Mouse (Mus musculus): ENCODE measurements around the gene Sdf2l1.

Sdf2l1 gene

DNA sequence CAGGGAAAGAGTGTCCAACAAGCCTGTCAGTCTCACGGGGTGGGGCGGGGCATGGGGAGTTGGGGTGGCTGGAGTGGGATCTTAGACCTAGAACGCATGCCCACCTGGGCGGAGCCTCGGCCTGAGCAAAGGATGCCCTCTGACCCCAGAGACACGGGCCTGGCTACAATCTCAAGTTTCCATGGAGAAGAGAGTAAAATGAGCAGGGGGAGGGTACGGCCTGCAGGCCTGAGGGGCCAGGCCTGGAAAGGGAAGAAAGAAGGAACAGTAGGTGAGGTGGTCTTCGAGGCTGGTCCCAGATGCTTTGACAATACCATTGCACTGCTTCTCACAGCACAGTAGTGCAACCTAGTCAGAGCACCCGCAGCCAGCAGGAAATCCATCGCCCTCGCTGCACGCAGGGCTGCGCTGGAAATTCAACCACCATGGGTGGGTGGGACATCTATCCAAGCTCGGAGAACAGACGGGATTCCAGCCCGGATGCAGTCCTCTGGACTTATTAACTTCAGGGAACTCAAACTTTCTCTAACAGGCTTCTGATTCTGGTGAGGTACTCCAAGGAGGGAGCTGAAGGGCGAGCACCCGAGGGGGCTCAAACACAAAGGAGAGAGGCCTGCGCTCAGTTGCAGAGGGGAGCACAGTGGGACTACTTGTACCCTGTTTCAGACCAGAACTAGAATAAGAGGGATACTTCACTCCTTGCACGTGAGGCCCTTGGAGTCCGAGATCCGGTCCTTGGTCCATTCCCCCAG is 7.9 kb downstream of the Sdf2l1 start:
- DNase-seq (ENCODE audit: low read depth), result no peak

GRCm38 (mm10) chr16:17121569-17121968 is 10.6 kb downstream of the Sdf2l1 start:
- DNase-seq (ENCODE audit: low read depth), result no peak

DNA sequence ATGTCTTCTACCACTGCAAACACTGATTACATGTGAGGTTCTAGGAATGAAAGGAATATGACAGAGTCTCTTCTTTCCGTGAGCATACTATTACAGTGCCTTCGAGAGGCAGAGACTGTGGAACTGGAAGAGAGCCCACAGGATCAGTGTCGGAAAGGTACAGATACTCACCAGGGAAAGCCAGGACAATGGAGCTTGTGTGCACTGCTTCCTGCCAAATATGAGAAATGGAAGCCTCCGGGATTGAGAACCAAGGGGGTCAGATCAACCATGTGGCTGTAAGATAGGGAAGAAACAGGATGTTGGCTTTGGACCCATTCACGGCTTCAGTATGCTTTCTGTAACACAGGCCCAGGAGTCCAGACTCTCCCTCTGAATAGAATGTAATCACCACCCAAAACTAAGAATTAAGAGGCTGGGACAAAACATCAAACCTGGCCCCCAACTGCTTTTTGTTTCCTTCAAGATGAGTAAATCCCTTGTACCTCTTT is 14.8 kb downstream of the Sdf2l1 start:
- DNase-seq (ENCODE audit: low read depth), result no peak

- DNase-seq (ENCODE audit: low read depth), result no peak
These were observed 21.1 kb downstream of the Sdf2l1 start, which contains the start of gene Ppil2 for GRCm38 (mm10) chr16:17110771-17111743. Gene Ppil2 (minus strand): TSS chr16:17111257.

- no peak for DNase-seq (ENCODE audit: low read depth)
These were observed 27.6 kb downstream of the Sdf2l1 start for GRCm38 (mm10) chr16:17104600-17104999.

DNA sequence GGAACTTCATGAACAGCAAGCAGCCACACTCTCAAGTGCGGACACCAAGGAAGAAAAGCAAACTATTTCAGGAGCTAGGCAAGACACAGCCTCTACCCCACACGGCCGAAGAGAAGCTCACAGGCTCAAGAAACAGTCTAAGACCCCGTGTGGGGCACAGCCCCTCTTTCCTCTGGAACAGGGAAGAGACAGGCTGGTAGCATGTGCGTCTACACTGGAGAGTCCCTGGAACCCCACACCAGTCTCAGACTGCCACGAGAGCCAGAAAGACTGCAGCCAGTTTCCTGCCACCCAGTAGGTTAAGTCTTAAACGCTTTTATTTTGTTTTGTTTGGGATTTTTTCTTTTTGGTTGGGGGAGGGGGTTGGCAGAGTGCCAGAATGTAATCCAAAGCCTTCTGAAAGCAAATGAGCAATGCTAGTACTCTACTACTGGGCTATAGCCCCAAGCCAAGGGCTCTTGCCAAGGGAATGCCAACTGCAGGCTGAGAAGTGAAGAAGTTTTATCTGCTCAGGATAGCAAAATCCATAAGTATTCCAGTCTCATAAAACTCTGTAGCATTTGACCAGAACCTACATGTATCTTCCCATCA is 29.5 kb downstream of the Sdf2l1 start:
- no peak for DNase-seq (ENCODE audit: low read depth)

GRCm38 (mm10) chr16:17096938-17097337 is 35.2 kb downstream of the Sdf2l1 start:
- DNase-seq (ENCODE audit: low read depth), result no peak

GRCm38 (mm10) chr16:17088346-17088745 is 43.8 kb downstream of the Sdf2l1 start:
- no peak for DNase-seq (ENCODE audit: low read depth)

DNA sequence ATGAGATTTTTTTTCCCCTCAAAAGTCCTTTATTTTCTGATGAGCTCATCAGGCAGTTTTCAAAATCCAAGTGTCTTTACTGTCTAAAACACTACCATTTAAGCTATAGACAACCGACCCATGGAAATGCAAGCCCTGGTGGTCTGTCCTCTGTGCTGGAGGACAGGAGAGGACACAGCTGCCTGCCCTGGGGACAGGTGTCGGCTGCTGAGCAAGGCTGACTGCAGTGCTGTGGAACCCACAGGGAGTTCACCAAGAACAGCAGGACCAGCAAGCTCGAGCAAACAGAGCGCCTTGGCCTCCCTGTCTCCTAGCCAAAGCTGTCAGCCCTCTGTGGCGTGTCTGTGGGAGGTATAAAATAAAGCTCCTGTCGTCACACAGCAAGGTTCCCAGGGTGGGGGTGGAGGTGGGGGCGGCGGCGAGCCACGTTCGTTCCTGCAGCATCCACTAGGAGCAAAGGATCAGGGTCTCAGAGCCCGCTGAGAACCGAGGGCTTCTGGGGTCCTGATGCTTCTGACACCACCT is 45.5 kb downstream of the Sdf2l1 start:
- DNase-seq (ENCODE audit: low read depth), result no peak

- no peak for DNase-seq (ENCODE audit: low read depth)
These were observed 45.9 kb downstream of the Sdf2l1 start for GRCm38 (mm10) chr16:17086241-17086640.

GRCm38 (mm10) chr16:17085636-17086035 is 46.5 kb downstream of the Sdf2l1 start:
- DNase-seq (ENCODE audit: low read depth), result no peak

- DNase-seq (ENCODE audit: low read depth), result no peak
These were observed 49.9 kb downstream of the Sdf2l1 start for GRCm38 (mm10) chr16:17082121-17082792.

All from c-Kit-positive CD71-negative TER-119-negative erythroid progenitor cells, embryonic 14.5 days (primary cell).